Mouse (Mus musculus) lung, adult 2 months (tissue): ENCODE measurements around the gene Allc.

Experiments used
- CTCF ChIP-seq: fragments of 200-500 bp; IDR thresholded peaks from 2 replicates; pipeline ENCODE4 v1.5.1; 2011; ENCODE audit warnings: mild to moderate bottlenecking, low read length, control low read depth; ENCODE audit not compliant: insufficient read depth
- POLR2A ChIP-seq: fragments of 200-500 bp; IDR thresholded peaks from 2 replicates; pipeline ENCODE4 v1.6.1; 2011; ENCODE audit warnings: low read depth, mild to moderate bottlenecking, control low read depth, low read length, borderline replicate concordance; ENCODE audit errors: extremely low read depth

- no peak for TF ChIP-seq CTCF
- TF ChIP-seq POLR2A = no peak
Observed at GRCm38 (mm10) chr12:28625407-28625806, 43.1 kb upstream of the Allc start.
